Mouse (Mus musculus): ENCODE measurements around the gene Cxcl15. TPM values are rescaled to one million over a fixed set of nuclear protein-coding genes. Genes with fewer than 3 reads are reported as not detected.

Cxcl15 gene
- polyA plus RNA-seq, 1 experiment from 2014 or later = 0.61 TPM

- H3K27ac ChIP-seq (ENCODE audit: low read length) = no peak within 1 kb of the TSS
- ATAC-seq (ENCODE audit: low FRiP score, low TSS enrichment) = no peak
- H3K27me3 ChIP-seq (ENCODE audit: insufficient read depth, low read length) = no peaks in the 10 kb centered on the region
- H3K9me3 ChIP-seq (ENCODE audit: low read length) = no peaks in the 10 kb centered on the region
- no peaks in the 10 kb centered on the region for H3K36me3 ChIP-seq (ENCODE audit: insufficient read depth, low read length)
- H3K4me2 ChIP-seq (replicated peaks; ENCODE audit: low read depth, low read length) = no peak within 1 kb of the TSS
- WGBS = 49% methylated on average over 3 of the region's 3 CpGs
- H3K4me3 ChIP-seq (ENCODE audit: low read length) = no peak within 1 kb of the TSS
- no peak within 1 kb of the TSS for H3K9ac ChIP-seq (replicated peaks; ENCODE audit: low read length)
- 0 out of 2 replicates have a peak, but pooled peaks cover 6% of the 10 kb centered on the region for H3K4me1 ChIP-seq (ENCODE audit: insufficient read depth, low read length)
Measured at GRCm38 (mm10) chr5:90768218-90768617, 26.1 kb upstream of the Cxcl15 start, which contains the start of gene Ppbp. Ppbp (plus strand) TSS chr5:90768518.

GRCm38 (mm10) chr5:90771369-90771768 is 23.0 kb upstream of the Cxcl15 start:
- 72% methylated on average over 3 of the region's 3 CpGs for WGBS
- ATAC-seq (ENCODE audit: low FRiP score, low TSS enrichment) = no peak
- no peak overlapping the region for H3K9ac ChIP-seq (replicated peaks; ENCODE audit: low read length)

DNA sequence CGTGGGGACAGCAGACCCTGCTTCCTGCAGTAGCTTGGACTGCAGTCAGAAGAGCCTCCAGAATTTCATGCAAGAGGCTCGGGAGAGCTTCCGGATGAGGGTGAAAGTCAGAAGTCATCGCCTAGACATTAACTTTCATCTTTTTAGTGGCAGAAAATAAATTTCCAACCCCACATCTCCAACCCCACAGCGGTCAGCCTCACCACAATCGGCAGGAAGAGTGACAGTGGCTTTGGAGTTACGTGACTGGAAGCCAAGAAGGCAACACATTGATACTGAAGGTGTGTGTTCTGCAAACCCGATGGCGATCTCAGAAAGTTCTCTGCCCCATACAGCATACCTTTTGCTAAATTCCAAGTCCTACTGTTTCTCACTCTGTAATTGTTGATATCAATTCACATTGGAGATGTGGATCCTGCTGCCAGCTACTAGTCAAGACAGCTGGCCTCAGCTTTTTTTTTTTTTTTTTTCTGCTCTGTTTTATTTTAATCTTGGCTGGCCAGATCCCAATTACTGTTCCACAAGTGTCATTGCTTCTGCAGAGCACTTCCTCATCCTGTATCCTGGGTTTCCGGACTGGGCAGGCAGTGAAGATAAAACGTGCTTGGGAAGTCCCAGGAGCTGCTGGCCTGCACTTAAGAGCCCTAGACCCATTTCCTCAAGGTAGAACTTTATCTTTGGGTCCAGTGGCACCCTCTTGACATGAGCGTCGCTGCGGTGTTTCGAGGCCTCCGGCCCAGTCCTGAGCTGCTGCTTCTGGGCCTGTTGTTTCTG is 22.3 kb upstream of the Cxcl15 start, which contains the start of gene Pf4:
TSS of gene Pf4 (plus strand) at position 556 of the 774 bp plus-strand sequence.
- no peak within 1 kb of the TSS for H3K4me3 ChIP-seq (ENCODE audit: low read length)
- H3K27ac ChIP-seq (ENCODE audit: low read length) = no peak within 1 kb of the TSS

More at GRCm38 (mm10) chr5:90771369-90771768, 23.0 kb upstream of the Cxcl15 start:
- no peaks in the 10 kb centered on the region for H3K9me3 ChIP-seq (ENCODE audit: low read length)
- no peak overlapping the region for H3K4me2 ChIP-seq (replicated peaks; ENCODE audit: low read depth, low read length)
- H3K36me3 ChIP-seq (ENCODE audit: insufficient read depth, low read length) = no peaks in the 10 kb centered on the region
- no peak overlapping the region for H3K27ac ChIP-seq (ENCODE audit: low read length)
- no peak overlapping the region for H3K4me3 ChIP-seq (ENCODE audit: low read length)
- no peaks in the 10 kb centered on the region for H3K4me1 ChIP-seq (ENCODE audit: insufficient read depth, low read length)
- H3K27me3 ChIP-seq (ENCODE audit: insufficient read depth, low read length) = no peaks in the 10 kb centered on the region

DNA sequence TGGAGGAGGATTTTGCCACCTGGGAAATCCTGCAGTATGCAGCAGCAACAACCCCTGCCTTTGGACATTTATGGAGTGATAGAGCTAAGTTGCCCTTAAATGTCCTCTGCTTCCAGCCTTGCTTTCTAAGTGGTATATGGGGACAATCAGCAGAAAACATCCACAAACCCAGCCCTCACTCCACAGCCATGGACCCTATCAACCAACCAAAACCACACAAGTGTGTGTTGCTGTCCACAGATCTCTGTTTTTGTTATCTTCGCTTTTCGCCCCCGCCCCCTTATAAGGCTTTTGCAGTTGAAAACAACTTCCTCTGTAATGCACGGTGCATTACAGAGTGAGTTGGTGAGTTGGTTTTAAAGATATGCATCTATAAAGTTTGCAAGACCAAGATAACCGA is 18.8 kb upstream of the Cxcl15 start:
- Histone ChIP-seq H3K9me3 (ENCODE audit: low read length) (no peaks in the 10 kb centered on the region), H3K4me3 (ENCODE audit: low read length) (no peak overlapping the region), H3K4me2 (replicated peaks; ENCODE audit: low read depth, low read length) (no peak overlapping the region), H3K9ac (replicated peaks; ENCODE audit: low read length) (no peak overlapping the region), H3K36me3 (ENCODE audit: insufficient read depth, low read length) (no peaks in the 10 kb centered on the region), H3K27me3 (ENCODE audit: insufficient read depth, low read length) (no peaks in the 10 kb centered on the region; the same call in 1 of the 2 replicates), H3K4me1 (ENCODE audit: insufficient read depth, low read length) (no peaks in the 10 kb centered on the region), H3K27ac (ENCODE audit: low read length) (no peak overlapping the region)
- ATAC-seq (ENCODE audit: low FRiP score, low TSS enrichment) = no peak
- WGBS = 86% methylated on average over 5 of the region's 5 CpGs

More for the DNA sequence above, 22.3 kb upstream of the Cxcl15 start, which contains the start of gene Pf4:
- peak; percentile 57; the same call in 1 of the 2 replicates for ATAC-seq (ENCODE audit: low FRiP score, low TSS enrichment)
- Histone ChIP-seq H3K27me3 (ENCODE audit: insufficient read depth, low read length) (no peaks in the 10 kb centered on the region), H3K4me2 (replicated peaks; ENCODE audit: low read depth, low read length) (no peak within 1 kb of the TSS), H3K9me3 (ENCODE audit: low read length) (no peaks in the 10 kb centered on the region), H3K36me3 (ENCODE audit: insufficient read depth, low read length) (no peaks in the 10 kb centered on the region), H3K4me1 (ENCODE audit: insufficient read depth, low read length) (no peaks in the 10 kb centered on the region), H3K9ac (replicated peaks; ENCODE audit: low read length) (no peak within 1 kb of the TSS)
- 73% methylated on average over 16 of the region's 16 CpGs for WGBS

DNA sequence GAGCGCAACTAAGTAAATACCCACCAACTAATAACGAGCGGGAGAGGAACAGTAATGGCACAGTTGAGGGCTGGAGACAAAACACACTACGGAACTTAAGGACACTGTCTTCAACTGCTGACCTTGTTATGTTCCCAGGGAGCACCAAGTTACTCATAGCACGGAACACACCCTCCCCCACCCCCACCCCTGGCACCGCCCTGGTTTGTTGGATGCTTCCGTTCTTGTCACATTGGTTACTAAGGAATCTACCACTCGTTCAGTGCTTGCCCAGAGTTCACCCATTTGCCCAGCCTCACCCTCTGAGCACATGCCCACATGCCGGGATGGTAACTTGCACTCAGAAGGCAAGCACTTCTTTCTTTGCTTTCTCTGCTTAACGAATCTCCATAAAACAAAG is 16.7 kb upstream of the Cxcl15 start:
- Histone ChIP-seq H3K4me3 (ENCODE audit: low read length) (no peak overlapping the region), H3K4me1 (ENCODE audit: insufficient read depth, low read length) (no peaks in the 10 kb centered on the region), H3K9me3 (ENCODE audit: low read length) (no peaks in the 10 kb centered on the region), H3K36me3 (ENCODE audit: insufficient read depth, low read length) (no peaks in the 10 kb centered on the region), H3K4me2 (replicated peaks; ENCODE audit: low read depth, low read length) (no peak overlapping the region), H3K27me3 (ENCODE audit: insufficient read depth, low read length) (no peaks in the 10 kb centered on the region; the same call in 1 of the 2 replicates), H3K27ac (ENCODE audit: low read length) (no peak overlapping the region), H3K9ac (replicated peaks; ENCODE audit: low read length) (no peak overlapping the region)
- ATAC-seq (ENCODE audit: low FRiP score, low TSS enrichment) = no peak
- WGBS = 59% methylated on average over 10 of the region's 10 CpGs

- 77% methylated on average over 6 of the region's 6 CpGs for whole genome bisulfite sequencing
- Histone ChIP-seq H3K27ac (ENCODE audit: low read length) (no peak overlapping the region), H3K9me3 (ENCODE audit: low read length) (no peaks in the 10 kb centered on the region), H3K4me1 (ENCODE audit: insufficient read depth, low read length) (no peaks in the 10 kb centered on the region), H3K36me3 (ENCODE audit: insufficient read depth, low read length) (no peaks in the 10 kb centered on the region), H3K27me3 (ENCODE audit: insufficient read depth, low read length) (no peaks in the 10 kb centered on the region; the same call in 1 of the 2 replicates), H3K4me2 (replicated peaks; ENCODE audit: low read depth, low read length) (no peak overlapping the region), H3K4me3 (ENCODE audit: low read length) (no peak overlapping the region), H3K9ac (replicated peaks; ENCODE audit: low read length) (no peak overlapping the region)
- no peak for ATAC-seq (ENCODE audit: low FRiP score, low TSS enrichment)
Measured at GRCm38 (mm10) chr5:90778856-90779255, 15.5 kb upstream of the Cxcl15 start.

DNA sequence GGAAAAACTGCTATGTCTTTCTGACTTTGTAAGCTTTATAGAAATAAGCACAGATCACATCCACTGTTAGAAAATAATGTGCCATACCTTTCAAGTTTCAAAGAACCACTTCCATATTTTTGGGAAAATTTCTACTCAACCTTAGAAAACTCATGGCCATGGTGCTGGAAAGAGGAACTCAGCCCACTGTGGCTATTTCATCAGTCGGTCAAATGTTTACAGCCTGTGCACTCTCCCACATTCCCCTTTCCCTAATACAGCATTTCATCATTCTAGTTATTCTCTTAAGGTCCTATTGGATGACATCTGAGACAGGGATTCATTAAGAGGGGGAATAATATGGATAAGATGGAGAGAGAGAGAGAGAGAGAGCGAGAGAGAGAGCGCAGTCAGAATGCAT is 10.6 kb upstream of the Cxcl15 start:
- Histone ChIP-seq H3K36me3 (ENCODE audit: insufficient read depth, low read length) (no peaks in the 10 kb centered on the region), H3K9me3 (ENCODE audit: low read length) (no peaks in the 10 kb centered on the region), H3K9ac (replicated peaks; ENCODE audit: low read length) (no peak overlapping the region), H3K4me3 (ENCODE audit: low read length) (no peak overlapping the region), H3K27me3 (ENCODE audit: insufficient read depth, low read length) (no peaks in the 10 kb centered on the region), H3K4me2 (replicated peaks; ENCODE audit: low read depth, low read length) (no peak overlapping the region), H3K27ac (ENCODE audit: low read length) (no peak overlapping the region), H3K4me1 (ENCODE audit: insufficient read depth, low read length) (0 out of 2 replicates have a peak, but pooled peaks cover 4% of the 10 kb centered on the region)
- 84% methylated on average over 3 of the region's 3 CpGs for WGBS
- ATAC-seq (ENCODE audit: low FRiP score, low TSS enrichment) = no peak

DNA sequence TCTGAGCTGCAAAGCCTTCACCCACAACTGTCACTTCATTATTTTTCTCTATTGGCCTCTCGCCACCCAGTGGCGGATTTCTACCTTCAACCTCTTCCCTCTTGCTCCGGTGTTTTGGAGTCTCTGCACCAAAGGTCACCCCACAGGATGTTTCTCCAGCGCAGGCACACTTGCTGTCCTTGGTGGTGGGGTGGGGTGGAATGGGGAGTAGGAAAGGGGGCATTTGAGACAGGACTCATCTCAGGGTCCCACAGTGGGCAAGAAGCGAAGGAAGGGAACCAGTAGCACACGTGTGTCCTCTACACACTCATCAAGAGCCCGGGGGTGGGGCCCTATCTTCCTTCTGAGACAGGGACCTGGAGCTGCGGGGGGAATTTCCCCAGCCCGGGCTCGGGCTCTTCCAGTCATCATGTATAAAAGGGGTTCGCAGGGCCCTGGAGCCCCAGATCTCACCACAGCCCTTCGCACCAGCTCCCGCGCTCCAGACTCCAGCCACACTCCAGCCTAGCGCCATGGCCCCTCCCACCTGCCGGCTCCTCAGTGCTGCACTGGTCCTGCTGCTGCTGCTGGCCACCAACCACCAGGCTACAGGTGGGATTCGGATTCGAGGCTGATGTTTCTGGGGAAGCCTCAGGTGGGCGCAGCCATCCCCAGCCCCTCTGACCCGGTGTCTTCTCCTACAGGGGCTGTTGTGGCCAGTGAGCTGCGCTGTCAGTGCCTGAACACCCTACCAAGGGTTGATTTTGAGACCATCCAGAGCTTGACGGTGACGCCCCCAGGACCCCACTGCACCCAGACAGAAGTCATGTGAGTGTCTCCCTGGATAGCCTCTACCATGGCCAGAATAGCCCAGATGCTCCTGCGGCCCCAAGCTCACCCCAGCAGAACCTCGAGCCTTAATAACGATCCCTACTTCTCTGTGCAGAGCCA is 8.4 kb upstream of the Cxcl15 start, which contains the start of gene Cxcl3:
TSS of gene Cxcl3 (plus strand) at position 445 of the 930 bp plus-strand sequence.
- Histone ChIP-seq H3K4me1 (ENCODE audit: insufficient read depth, low read length) (peaks cover 18% of the 10 kb centered on the region), H3K9ac (replicated peaks; ENCODE audit: low read length) (peak within 1 kb of the TSS; percentile 41), H3K4me3 (ENCODE audit: low read length) (peak within 1 kb of the TSS; percentile 34), H3K27ac (ENCODE audit: low read length) (no peak within 1 kb of the TSS), H3K9me3 (ENCODE audit: low read length) (no peaks in the 10 kb centered on the region), H3K27me3 (ENCODE audit: insufficient read depth, low read length) (no peaks in the 10 kb centered on the region), H3K36me3 (ENCODE audit: insufficient read depth, low read length) (no peaks in the 10 kb centered on the region), H3K4me2 (replicated peaks; ENCODE audit: low read depth, low read length) (peak within 1 kb of the TSS; percentile 86)
- peak; percentile 83 for ATAC-seq (ENCODE audit: low FRiP score, low TSS enrichment)
- 21% methylated on average over 24 of the region's 26 CpGs for WGBS

- no peaks in the 10 kb centered on the region for H3K27me3 ChIP-seq (ENCODE audit: insufficient read depth, low read length)
- H3K9me3 ChIP-seq (ENCODE audit: low read length) = no peaks in the 10 kb centered on the region
- ATAC-seq (ENCODE audit: low FRiP score, low TSS enrichment) = no peak
- 83% methylated on average over 4 of the region's 4 CpGs for WGBS
- no peak overlapping the region for H3K4me2 ChIP-seq (replicated peaks; ENCODE audit: low read depth, low read length)
- H3K4me1 ChIP-seq (ENCODE audit: insufficient read depth, low read length) = peaks cover 18% of the 10 kb centered on the region
- H3K36me3 ChIP-seq (ENCODE audit: insufficient read depth, low read length) = no peaks in the 10 kb centered on the region
- no peak overlapping the region for H3K4me3 ChIP-seq (ENCODE audit: low read length)
- no peak overlapping the region for H3K9ac ChIP-seq (replicated peaks; ENCODE audit: low read length)
- no peak overlapping the region for H3K27ac ChIP-seq (ENCODE audit: low read length)
Measured at GRCm38 (mm10) chr5:90788114-90788513, 6.2 kb upstream of the Cxcl15 start.

All from kidney, embryonic 16.5 days (tissue).